Mouse (Mus musculus): ENCODE results near the gene Rad54l2.

DNA sequence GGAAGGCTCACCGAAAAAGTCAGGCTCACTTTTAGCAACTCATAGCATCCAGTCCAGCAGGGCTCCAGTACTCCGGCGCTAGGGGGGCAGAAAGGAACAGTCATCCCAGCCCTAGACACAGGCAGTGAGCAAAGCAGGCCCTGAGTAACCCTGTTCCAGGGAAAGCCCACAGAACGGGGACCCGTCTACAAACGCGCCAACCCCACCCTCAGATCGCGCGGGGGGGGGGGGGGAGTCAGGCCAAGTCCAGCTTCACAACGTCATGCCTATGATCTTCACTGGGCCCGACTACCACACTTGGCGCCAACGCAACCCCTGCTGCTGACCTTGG lies 104.1 kb downstream of the Rad54l2 start:
- TF ChIP-seq CTCF (IDR thresholded peaks at IDR 0.05; ENCODE audit: borderline replicate concordance, insufficient read depth, low read depth, low read length) (no peak), POLR2A (IDR thresholded peaks at IDR 0.05; ENCODE audit: borderline replicate concordance, insufficient read depth, low read length) (no peak)
